Mouse (Mus musculus) heart, embryonic 13.5 days (tissue): Measurements from ENCODE around the gene Sdsl. TPM values are rescaled to one million over a fixed set of nuclear protein-coding genes. Genes with fewer than 3 reads are reported as not detected.

Source experiments
- ATAC-seq: fragments of 200-750 bp; cut with Nextera tagmentation; 2 replicates; pipeline ENCODE4 v1.8.0; 2017; ENCODE audit warnings: moderate TSS enrichment; ENCODE audit not compliant: insufficient number of reproducible peaks, low FRiP score, low TSS enrichment; ENCODE audit errors: extremely low read depth
- H3K27ac ChIP-seq: fragments of 300-500 bp; sonication (generic); replicated peaks from 2 replicates; pipeline ENCODE4 v1.5.1; 2015; ENCODE audit warnings: moderate library complexity, mild to moderate bottlenecking, inconsistent platforms
- H3K27me3 ChIP-seq: fragments of 300-500 bp; sonication (generic); replicated peaks from 2 replicates; pipeline ENCODE4 v1.6.1; 2015; ENCODE audit warnings: mild to moderate bottlenecking, inconsistent platforms
- H3K36me3 ChIP-seq: fragments of 300-500 bp; sonication (generic); 2 replicates; pipeline ENCODE4 v1.6.1; 2015; ENCODE audit warnings: mild to moderate bottlenecking, inconsistent platforms
- H3K4me1 ChIP-seq: fragments of 300-500 bp; sonication (generic); 2 replicates; pipeline ENCODE4 v1.6.1; 2015; ENCODE audit warnings: inconsistent platforms
- H3K4me2 ChIP-seq: fragments of 300-500 bp; sonication (generic); 2 replicates; pipeline ENCODE4 v1.6.1; 2015; ENCODE audit warnings: inconsistent platforms, mild to moderate bottlenecking, moderate library complexity
- H3K4me3 ChIP-seq: fragments of 300-500 bp; sonication (generic); 2 replicates; pipeline ENCODE4 v1.5.1; 2015; ENCODE audit warnings: moderate library complexity, mild to moderate bottlenecking, inconsistent platforms
- H3K9ac ChIP-seq: fragments of 300-500 bp; sonication (generic); 2 replicates; pipeline ENCODE4 v1.6.1; 2015; ENCODE audit warnings: inconsistent platforms, mild to moderate bottlenecking, moderate library complexity
- H3K9me3 ChIP-seq: fragments of 300-500 bp; sonication (generic); 2 replicates; pipeline ENCODE4 v1.6.1; 2016; ENCODE audit warnings: inconsistent platforms
- WGBS: fragments of 180-500 bp; shearing (Covaris S2); methylation state at CpG from one replicate; pipeline ENCODE4 v1.1.7; 2015; ENCODE audit warnings: mixed read lengths; 5-methylcytosine and 5-hydroxymethylcytosine counted together
- polyA plus RNA-seq: library from polyadenylated mRNA; unstranded; fragments of >200 nt; fragmentation: Nextera tagmentation; extraction: Ambion mirVana; gene quantifications from 2 replicates; pipeline ENCODE4 v1.2.1, GENCODE M21; 2015

Gene Sdsl
- polyA plus RNA-seq, 1 experiment from 2014 or later: 10.9 TPM

GRCm38 (mm10) chr5:120454756-120455337 is 17.8 kb downstream of the Sdsl start:
- 62% methylated on average over 14 of the region's 14 CpGs for WGBS

GRCm38 (mm10) chr5:120447305-120447704 is 25.3 kb downstream of the Sdsl start:
- peaks cover 82% of the 10 kb centered on the region for H3K27me3 ChIP-seq

More at GRCm38 (mm10) chr5:120454756-120455337, 17.8 kb downstream of the Sdsl start:
- no peak for ATAC-seq
- no peaks in the 10 kb centered on the region for H3K36me3 ChIP-seq
- no peak overlapping the region for H3K4me2 ChIP-seq
- H3K27me3 ChIP-seq: peaks cover 66% of the 10 kb centered on the region
- no peaks in the 10 kb centered on the region for H3K9me3 ChIP-seq
- H3K4me3 ChIP-seq: no peak overlapping the region
- no peaks in the 10 kb centered on the region for H3K4me1 ChIP-seq
- no peak overlapping the region for H3K27ac ChIP-seq
- H3K9ac ChIP-seq: no peak overlapping the region

GRCm38 (mm10) chr5:120440733-120441132 is 31.9 kb downstream of the Sdsl start:
- 6% methylated on average over 14 of the region's 14 CpGs for WGBS
- H3K27me3 ChIP-seq: peaks cover 96% of the 10 kb centered on the region
- ATAC-seq: no peak
- no peaks in the 10 kb centered on the region for H3K36me3 ChIP-seq
- H3K4me3 ChIP-seq: peak overlapping the region; percentile 48
- no peaks in the 10 kb centered on the region for H3K9me3 ChIP-seq
- peaks cover 27% of the 10 kb centered on the region for H3K4me1 ChIP-seq
- no peak overlapping the region for H3K9ac ChIP-seq
- peak overlapping the region; percentile 71 for H3K4me2 ChIP-seq
- H3K27ac ChIP-seq: no peak overlapping the region

More at GRCm38 (mm10) chr5:120447305-120447704, 25.3 kb downstream of the Sdsl start:
- 34% methylated on average over 13 of the region's 13 CpGs for WGBS
- no peak overlapping the region for H3K4me2 ChIP-seq
- no peaks in the 10 kb centered on the region for H3K36me3 ChIP-seq
- H3K27ac ChIP-seq: no peak overlapping the region
- H3K9ac ChIP-seq: no peak overlapping the region
- H3K9me3 ChIP-seq: no peaks in the 10 kb centered on the region
- no peak for ATAC-seq
- H3K4me3 ChIP-seq: no peak overlapping the region
- H3K4me1 ChIP-seq: no peaks in the 10 kb centered on the region

- no peak for ATAC-seq
Measured at GRCm38 (mm10) chr5:120439887-120440670, 32.5 kb downstream of the Sdsl start.

DNA sequence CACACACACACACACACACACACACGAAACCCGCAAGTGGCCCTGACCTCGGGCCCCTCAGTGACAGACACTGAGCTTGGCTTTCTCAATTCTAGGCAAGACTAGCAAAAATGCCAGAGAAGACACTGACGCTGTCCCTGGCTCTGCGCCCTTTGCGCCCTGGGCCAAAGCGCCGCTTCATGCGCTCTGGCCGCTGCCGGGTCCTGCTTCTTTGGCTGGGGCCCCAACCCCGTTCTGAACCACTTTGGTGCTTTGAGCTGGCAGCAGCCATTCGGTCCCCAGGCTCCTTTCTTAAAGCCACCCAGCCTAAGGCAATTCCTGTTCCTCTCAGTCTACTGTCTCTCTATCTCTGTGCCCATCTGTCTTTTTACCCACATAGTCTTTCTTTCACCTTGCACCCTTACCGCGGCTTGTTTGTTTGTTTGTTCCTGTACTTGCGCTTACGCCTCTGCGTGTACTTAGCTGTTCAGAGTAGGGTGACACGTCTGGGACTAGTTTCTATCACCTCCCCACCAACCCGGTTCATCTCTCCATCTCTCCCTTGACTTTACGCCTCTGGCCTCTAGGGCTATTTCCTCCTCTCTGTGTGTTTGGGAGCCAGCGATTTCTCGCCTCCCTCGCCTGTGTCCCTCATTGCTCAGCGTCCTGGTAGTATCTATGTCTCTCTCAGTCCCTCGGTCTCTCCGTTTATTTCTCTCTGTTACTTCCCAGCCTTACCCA is 33.5 kb downstream of the Sdsl start:
- Histone ChIP-seq H3K27me3 (peaks cover 96% of the 10 kb centered on the region), H3K4me2 (peak overlapping the region; percentile 71; the same call in 1 of the 2 replicates), H3K27ac (no peak overlapping the region), H3K36me3 (no peaks in the 10 kb centered on the region), H3K4me3 (peak overlapping the region; percentile 48), H3K9ac (no peak overlapping the region), H3K9me3 (no peaks in the 10 kb centered on the region), H3K4me1 (peaks cover 31% of the 10 kb centered on the region)
- 2% methylated on average over 27 of the region's 27 CpGs for WGBS
- no peak for ATAC-seq

More at GRCm38 (mm10) chr5:120439887-120440670, 32.5 kb downstream of the Sdsl start:
- Histone ChIP-seq H3K4me1 (peaks cover 31% of the 10 kb centered on the region), H3K4me2 (peak overlapping the region; percentile 71), H3K36me3 (no peaks in the 10 kb centered on the region), H3K9me3 (no peaks in the 10 kb centered on the region), H3K27me3 (peaks cover 96% of the 10 kb centered on the region), H3K4me3 (peak overlapping the region; percentile 48), H3K27ac (no peak overlapping the region), H3K9ac (0 out of 2 replicates have a peak overlapping the region, but pooled peaks have one; percentile 40)
- WGBS: under 1% methylated on average over 61 of the region's 61 CpGs

- Histone ChIP-seq H3K9me3 (no peaks in the 10 kb centered on the region), H3K4me2 (no peak overlapping the region), H3K9ac (no peak overlapping the region), H3K27me3 (peaks cover 96% of the 10 kb centered on the region), H3K36me3 (no peaks in the 10 kb centered on the region), H3K4me1 (peaks cover 31% of the 10 kb centered on the region), H3K27ac (no peak overlapping the region), H3K4me3 (no peak overlapping the region)
- no peak for ATAC-seq
- WGBS: 1% methylated on average over 13 of the region's 13 CpGs
Measured at GRCm38 (mm10) chr5:120438469-120438868, 34.1 kb downstream of the Sdsl start.

- no peak for ATAC-seq
- peaks cover 96% of the 10 kb centered on the region for H3K27me3 ChIP-seq
- peak overlapping the region; percentile 44 for H3K4me2 ChIP-seq
- no peaks in the 10 kb centered on the region for H3K9me3 ChIP-seq
- H3K4me1 ChIP-seq: peaks cover 31% of the 10 kb centered on the region
- no peaks in the 10 kb centered on the region for H3K36me3 ChIP-seq
- peak overlapping the region; percentile 37 for H3K4me3 ChIP-seq
- H3K9ac ChIP-seq: no peak overlapping the region
- 1% methylated on average over 33 of the region's 33 CpGs for WGBS
- no peak overlapping the region for H3K27ac ChIP-seq
Measured at GRCm38 (mm10) chr5:120437986-120438385, 34.6 kb downstream of the Sdsl start.

DNA sequence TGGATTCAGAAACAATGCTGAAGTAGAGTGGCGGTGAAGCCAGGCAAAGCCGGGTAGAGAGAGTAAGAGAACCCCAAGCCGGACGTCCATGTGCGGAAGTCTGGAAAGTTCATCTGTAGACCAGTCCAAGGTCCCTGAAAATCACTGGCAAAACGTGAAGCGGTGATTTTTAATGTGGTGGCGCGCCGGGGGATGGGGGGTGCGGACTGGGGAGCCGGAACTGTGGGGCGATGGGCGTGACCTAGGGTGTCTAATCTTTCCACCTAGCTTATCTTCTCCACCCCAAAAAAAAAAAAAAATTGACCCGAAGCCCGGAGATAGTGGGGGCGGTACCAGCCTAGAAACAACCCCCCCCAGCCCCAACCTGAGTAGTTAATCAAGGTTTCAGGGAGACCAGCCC is 35.1 kb downstream of the Sdsl start:
- 2% methylated on average over 17 of the region's 17 CpGs for WGBS
- Histone ChIP-seq H3K4me3 (peak overlapping the region; percentile 37; the same call in 1 of the 2 replicates), H3K4me2 (peak overlapping the region; percentile 44; the same call in 1 of the 2 replicates), H3K27me3 (peaks cover 96% of the 10 kb centered on the region), H3K27ac (no peak overlapping the region), H3K36me3 (no peaks in the 10 kb centered on the region), H3K9me3 (no peaks in the 10 kb centered on the region), H3K4me1 (peaks cover 31% of the 10 kb centered on the region), H3K9ac (no peak overlapping the region)
- no peak for ATAC-seq

- Histone ChIP-seq H3K9me3 (no peaks in the 10 kb centered on the region), H3K27ac (no peak overlapping the region), H3K4me1 (peaks cover 31% of the 10 kb centered on the region), H3K4me3 (no peak overlapping the region), H3K27me3 (peaks cover 96% of the 10 kb centered on the region), H3K36me3 (no peaks in the 10 kb centered on the region), H3K9ac (no peak overlapping the region), H3K4me2 (no peak overlapping the region)
- 2% methylated on average over 18 of the region's 18 CpGs for WGBS
- ATAC-seq: no peak
Measured at GRCm38 (mm10) chr5:120436885-120437495, 35.6 kb downstream of the Sdsl start.

GRCm38 (mm10) chr5:120435731-120436501 is 36.7 kb downstream of the Sdsl start:
- Histone ChIP-seq H3K27ac (no peak overlapping the region), H3K27me3 (peaks cover 99% of the 10 kb centered on the region), H3K4me1 (peaks cover 31% of the 10 kb centered on the region), H3K4me2 (peak overlapping the region; percentile 75), H3K36me3 (no peaks in the 10 kb centered on the region), H3K9me3 (no peaks in the 10 kb centered on the region), H3K4me3 (peak overlapping the region; percentile 52), H3K9ac (peak overlapping the region; percentile 34; the same call in 1 of the 2 replicates)
- WGBS: under 1% methylated on average over 46 of the region's 47 CpGs
- no peak for ATAC-seq
